Mouse (Mus musculus): ENCODE data around the gene Patl1. TPM values are rescaled to one million over a fixed set of nuclear protein-coding genes. Genes with fewer than 3 reads are reported as not detected.

Patl1 gene
- 17.1 and 19.7 TPM in 2 replicates for polyA plus RNA-seq (2012; rRNA removed; ENCODE audit: low replicate concordance)

GRCm38 (mm10) chr19:11912037-11912532 is at the start of gene Patl1:
Gene Patl1 (plus strand): TSS chr19:11912399.

GRCm38 (mm10) chr19:11875006-11875405 is 37.2 kb upstream of the Patl1 start, which contains the start of gene Olfr1419:
Gene Olfr1419 (minus strand): TSS chr19:11875106.

GRCm38 (mm10) chr19:11886265-11886664 is 25.9 kb upstream of the Patl1 start, which contains the start of gene Olfr1420:
Gene Olfr1420 (plus strand): TSS chr19:11886565.

DNA sequence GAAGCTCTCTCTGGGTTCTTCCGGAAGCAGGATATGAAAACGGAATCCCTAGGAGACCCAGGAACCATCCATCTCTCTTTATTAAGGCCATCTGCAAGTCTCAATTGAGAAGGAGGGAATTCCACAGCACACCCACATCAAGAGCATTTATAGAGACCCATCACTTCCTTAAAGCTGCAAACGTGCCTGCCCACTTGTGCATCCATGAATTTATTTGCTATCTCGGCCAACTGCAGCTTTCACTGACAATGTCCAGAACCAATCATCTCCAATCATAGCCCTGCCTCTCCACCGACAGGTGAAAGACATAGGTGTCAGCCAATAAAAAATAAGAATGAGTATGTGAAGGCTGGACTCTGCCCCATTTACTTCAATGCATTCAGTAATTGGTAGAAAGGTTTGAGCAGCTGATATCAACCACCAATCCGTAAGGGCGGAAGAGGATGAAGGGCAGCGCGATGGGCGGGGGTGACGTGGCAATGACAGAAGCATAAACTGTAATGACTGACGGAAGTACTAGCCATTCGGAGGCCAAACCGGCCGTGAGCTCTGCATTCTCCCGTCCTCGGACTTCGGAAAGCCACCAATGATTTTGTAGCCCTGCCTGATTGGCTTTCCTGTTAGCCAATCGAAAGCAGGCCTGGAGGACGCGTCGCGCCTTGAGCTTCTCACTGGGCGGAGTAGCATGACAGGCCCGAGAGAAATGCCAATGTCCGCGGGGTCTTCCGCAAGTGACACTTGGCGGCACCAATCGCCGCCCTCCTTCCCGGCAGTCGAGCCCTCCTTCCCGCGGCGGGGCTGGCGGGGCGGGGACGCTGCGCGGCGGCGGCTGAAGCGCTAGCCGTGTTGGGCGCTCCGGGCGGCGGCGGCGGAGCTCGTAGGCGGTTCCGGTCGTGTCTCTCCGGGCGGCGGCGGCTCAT is 53.1 kb downstream of the Patl1 start, which contains the start of gene Osbp:
Osbp (plus strand) TSS at position 919 of the 920 bp plus-strand sequence.

Other genes starting within 250 kb of the Patl1 start
- gene Oosp1, start 221.2 kb upstream of the Patl1 start, polyA plus RNA-seq (2012; rRNA removed; ENCODE audit: low replicate concordance) = not detected in 2 replicates
- gene Oosp3, start 215.3 kb upstream of the Patl1 start, polyA plus RNA-seq (2012; rRNA removed; ENCODE audit: low replicate concordance) = not detected in 2 replicates
- not detected in 2 replicates for gene Gif, start 164.8 kb upstream of the Patl1 start, polyA plus RNA-seq (2012; rRNA removed; ENCODE audit: low replicate concordance)
- gene Mrpl16, start 142.0 kb upstream of the Patl1 start, polyA plus RNA-seq (2012; rRNA removed; ENCODE audit: low replicate concordance) = 18.3 and 19.2 TPM in 2 replicates
- gene Stx3, start 93.0 kb upstream of the Patl1 start, polyA plus RNA-seq (2012; rRNA removed; ENCODE audit: low replicate concordance) = 6.3 and 11.1 TPM in 2 replicates
- not detected in 2 replicates for gene Olfr1417, start 73.2 kb upstream of the Patl1 start, polyA plus RNA-seq (2012; rRNA removed; ENCODE audit: low replicate concordance)
- not detected in 2 replicates for gene Olfr1418, start 51.3 kb upstream of the Patl1 start, polyA plus RNA-seq (2012; rRNA removed; ENCODE audit: low replicate concordance)
- not detected in 2 replicates for gene Olfr1419, start 37.3 kb upstream of the Patl1 start, polyA plus RNA-seq (2012; rRNA removed; ENCODE audit: low replicate concordance)
- gene Olfr1420, start 25.8 kb upstream of the Patl1 start, polyA plus RNA-seq (2012; rRNA removed; ENCODE audit: low replicate concordance) = not detected in 2 replicates
- gene Osbp, start 53.5 kb downstream of the Patl1 start, polyA plus RNA-seq (2012; rRNA removed; ENCODE audit: low replicate concordance) = 18.9 and 28.7 TPM in 2 replicates
- gene Olfr1423, start 128.9 kb downstream of the Patl1 start, polyA plus RNA-seq (2012; rRNA removed; ENCODE audit: low replicate concordance) = not detected in 2 replicates
- not detected in 2 replicates for gene Olfr1424, start 150.3 kb downstream of the Patl1 start, polyA plus RNA-seq (2012; rRNA removed; ENCODE audit: low replicate concordance)
- gene Olfr1425, start 165.3 kb downstream of the Patl1 start, polyA plus RNA-seq (2012; rRNA removed; ENCODE audit: low replicate concordance) = not detected in 2 replicates
- gene Olfr1426, start 179.6 kb downstream of the Patl1 start, polyA plus RNA-seq (2012; rRNA removed; ENCODE audit: low replicate concordance) = not detected in 2 replicates
- not detected in 2 replicates for gene Olfr1427, start 190.9 kb downstream of the Patl1 start, polyA plus RNA-seq (2012; rRNA removed; ENCODE audit: low replicate concordance)
- gene Olfr1428, start 203.5 kb downstream of the Patl1 start, polyA plus RNA-seq (2012; rRNA removed; ENCODE audit: low replicate concordance) = not detected in 2 replicates
- not detected in 2 replicates for gene Olfr76, start 210.8 kb downstream of the Patl1 start, polyA plus RNA-seq (2012; rRNA removed; ENCODE audit: low replicate concordance)

All from subcutaneous adipose tissue, adult 2 months (tissue).